Mouse (Mus musculus) G1E (cell line): ENCODE data around the gene Tom1l2. TPM values are rescaled to one million over a fixed set of nuclear protein-coding genes. Genes with fewer than 3 reads are reported as not detected.
A peak's percentile ranks its signal among the peaks of the same experiment; 100 is the strongest.

Source experiments
- ATAC-seq: 2 replicates; pipeline ENCODE4 v1.8.0; 2016; ENCODE audit warnings: mild to moderate bottlenecking; ENCODE audit not compliant: insufficient number of reproducible peaks, poor library complexity, low FRiP score, severe bottlenecking; ENCODE audit errors: extremely low read depth
- DNase-seq: peaks from one replicate; pipeline ENCODE4 v3.0.0; 2012; ENCODE audit warnings: low spot score
- H3K27me3 ChIP-seq: 2 replicates; pipeline ENCODE4 v1.6.1; 2012; ENCODE audit warnings: mild to moderate bottlenecking, low read length, inconsistent platforms; ENCODE audit not compliant: insufficient read depth
- H3K36me3 ChIP-seq: replicated peaks from 2 replicates; pipeline ENCODE3; 2012; ENCODE audit warnings: mild to moderate bottlenecking, inconsistent platforms
- H3K4me1 ChIP-seq: 2 replicates; pipeline ENCODE4 v1.6.1; 2012; ENCODE audit warnings: low read depth, low read length, inconsistent platforms, mixed read lengths; ENCODE audit not compliant: insufficient read depth
- H3K4me3 ChIP-seq: 2 replicates; pipeline ENCODE4 v1.5.1; 2012; ENCODE audit warnings: low read depth, mild to moderate bottlenecking, inconsistent platforms, low read length, moderate library complexity, mixed read lengths
- H3K9me3 ChIP-seq: replicated peaks from 2 replicates; pipeline ENCODE4 v1.6.1; 2012; ENCODE audit warnings: inconsistent platforms
- CTCF ChIP-seq: IDR thresholded peaks from 2 replicates; pipeline ENCODE4 v1.5.1; 2012; ENCODE audit warnings: low read depth, low read length, inconsistent platforms, mixed read lengths
- GATA1 ChIP-seq: IDR thresholded peaks from 2 replicates; pipeline ENCODE4 v1.6.1; 2012; ENCODE audit warnings: borderline replicate concordance, low read length, inconsistent platforms, mixed read lengths
- GATA2 ChIP-seq: IDR thresholded peaks from 2 replicates; pipeline ENCODE4 v1.6.1; 2012; ENCODE audit warnings: low read depth, low read length, inconsistent platforms, borderline replicate concordance
- POLR2AphosphoS5 ChIP-seq: IDR thresholded peaks from 2 replicates; pipeline ENCODE4 v1.6.1; 2012; ENCODE audit warnings: low read depth, low read length, inconsistent platforms; ENCODE audit not compliant: insufficient replicate concordance
- TAL1 ChIP-seq: conservative IDR thresholded peaks from 2 replicates; pipeline ENCODE4 v1.6.1; 2012; ENCODE audit warnings: low read depth, low read length, inconsistent platforms, mixed read lengths
- polyA plus RNA-seq: library from polyadenylated mRNA; stranded (reverse); fragments of >175 nt; gene quantifications from 2 replicates; pipeline ENCODE4 v1.2.3, GENCODE M21; 2012
- total RNA-seq, 2 experiments: library from RNA; stranded (forward) in 1 of 2; stranded (reverse) in 1 of 2; fragments of 200-1000 nt in 1 of 2; fragments of >200 nt in 1 of 2; fragmentation: Nextera tagmentation in 1 of 2; gene quantifications; 2 replicates each; pipeline ENCODE4 v1.2.3; 2014 to 2017

The Tom1l2 gene
- total and polyA plus RNA-seq, 3 experiments: 7.8 to 24.8 (median 20.9) TPM

GRCm38 (mm10) chr11:60294630-60295313 is 57.9 kb downstream of the Tom1l2 start:
- TF ChIP-seq GATA1 (no peak), CTCF (no peak), POLR2AphosphoS5 (no peak), GATA2 (no peak), TAL1 (no peak)
- H3K4me3 ChIP-seq: no peak overlapping the region; the same call in 1 of the 2 replicates

GRCm38 (mm10) chr11:60293683-60294629 is 58.7 kb downstream of the Tom1l2 start:
- TF ChIP-seq POLR2AphosphoS5 (no peak), GATA2 (no peak), TAL1 (no peak), CTCF (no peak), GATA1 (no peak)
- H3K36me3 ChIP-seq: peaks cover 10% of the 10 kb centered on the region
- H3K27me3 ChIP-seq: no peaks in the 10 kb centered on the region
- H3K4me1 ChIP-seq: peaks cover 20% of the 10 kb centered on the region
- DNase-seq (no peak), ATAC-seq (no peak)
- H3K4me3 ChIP-seq: no peak overlapping the region
- H3K9me3 ChIP-seq: no peaks in the 10 kb centered on the region

More at GRCm38 (mm10) chr11:60294630-60295313, 57.9 kb downstream of the Tom1l2 start:
- H3K36me3 ChIP-seq: peaks cover 10% of the 10 kb centered on the region
- H3K4me1 ChIP-seq: peaks cover 20% of the 10 kb centered on the region
- no peak for DNase-seq
- no peak for ATAC-seq
- H3K9me3 ChIP-seq: no peaks in the 10 kb centered on the region
- H3K27me3 ChIP-seq: no peaks in the 10 kb centered on the region

- no peaks in the 10 kb centered on the region for H3K27me3 ChIP-seq
- no peak overlapping the region for H3K4me3 ChIP-seq
- H3K36me3 ChIP-seq: peaks cover 8% of the 10 kb centered on the region
- ATAC-seq (no peak), DNase-seq (peak; percentile 4)
- peaks cover 20% of the 10 kb centered on the region for H3K4me1 ChIP-seq
- H3K9me3 ChIP-seq: no peaks in the 10 kb centered on the region
- no peak for TF ChIP-seq POLR2AphosphoS5
- no peak for TF ChIP-seq GATA2
- no peak for TF ChIP-seq CTCF
- no peak for TF ChIP-seq GATA1
- no peak for TF ChIP-seq TAL1
Observed at GRCm38 (mm10) chr11:60292718-60293117, 60.0 kb downstream of the Tom1l2 start.

- TF ChIP-seq GATA1 (no peak), POLR2AphosphoS5 (no peak), CTCF (no peak), GATA2 (no peak)
- no peak for ATAC-seq
- Histone ChIP-seq H3K4me1 (peaks cover 2% of the 10 kb centered on the region; the same call in 1 of the 2 replicates), H3K4me3 (no peak overlapping the region), H3K27me3 (no peaks in the 10 kb centered on the region), H3K36me3 (peaks cover 9% of the 10 kb centered on the region), H3K9me3 (no peaks in the 10 kb centered on the region)
- DNase-seq: no peak
Observed at GRCm38 (mm10) chr11:60288980-60289379, 63.7 kb downstream of the Tom1l2 start.

GRCm38 (mm10) chr11:60286311-60286710 is 66.4 kb downstream of the Tom1l2 start:
- TF ChIP-seq TAL1 (no peak), GATA1 (no peak), CTCF (no peak), POLR2AphosphoS5 (no peak), GATA2 (no peak)
- Histone ChIP-seq H3K4me1 (no peaks in the 10 kb centered on the region), H3K27me3 (no peaks in the 10 kb centered on the region), H3K36me3 (peaks cover 7% of the 10 kb centered on the region), H3K4me3 (no peak overlapping the region), H3K9me3 (no peaks in the 10 kb centered on the region)
- ATAC-seq (no peak), DNase-seq (no peak)
